Mouse (Mus musculus): ENCODE results near the gene Itpripl2. TPM values are rescaled to one million over a fixed set of nuclear protein-coding genes. Genes with fewer than 3 reads are reported as not detected.

Itpripl2 gene
- polyA plus RNA-seq, 1 experiment = not detected

- 76% methylated on average over 2 of the region's 2 CpGs for WGBS
- no peak for TF ChIP-seq POLR2A (IDR thresholded peaks at IDR 0.05; ENCODE audit: insufficient read depth, low read depth, low read length)
- TF ChIP-seq CTCF (IDR thresholded peaks at IDR 0.05; ENCODE audit: insufficient read depth, low read depth, low read length) = no peak
- Histone ChIP-seq H3K4me3 (ENCODE audit: insufficient read depth, low read depth, low read length) (no peak overlapping the region), H3K27ac (ENCODE audit: insufficient read depth, low read depth, low read length) (no peak overlapping the region), H3K4me1 (ENCODE audit: control insufficient read depth, insufficient read depth, low read length) (peaks cover 5% of the 10 kb centered on the region; the same call in 1 of the 2 replicates)
Measured at GRCm38 (mm10) chr7:118517819-118518218, 26.0 kb upstream of the Itpripl2 start.

- Histone ChIP-seq H3K4me1 (ENCODE audit: control insufficient read depth, insufficient read depth, low read length) (no peaks in the 10 kb centered on the region), H3K27ac (ENCODE audit: insufficient read depth, low read depth, low read length) (no peak overlapping the region), H3K4me3 (ENCODE audit: insufficient read depth, low read depth, low read length) (no peak overlapping the region)
- 73% methylated on average over 7 of the region's 7 CpGs for WGBS
- TF ChIP-seq POLR2A (IDR thresholded peaks at IDR 0.05; ENCODE audit: insufficient read depth, low read depth, low read length) (no peak), CTCF (IDR thresholded peaks at IDR 0.05; ENCODE audit: insufficient read depth, low read depth, low read length) (no peak)
Measured at GRCm38 (mm10) chr7:118508556-118508955, 16.8 kb upstream of the Itpripl2 start.

GRCm38 (mm10) chr7:118503844-118504243, 12.1 kb upstream of the Itpripl2 start:
- no peak overlapping the region for H3K4me3 ChIP-seq (ENCODE audit: insufficient read depth, low read depth, low read length)
- peaks cover 5% of the 10 kb centered on the region; the same call in 1 of the 2 replicates for H3K4me1 ChIP-seq (ENCODE audit: control insufficient read depth, insufficient read depth, low read length)
- no peak for TF ChIP-seq POLR2A (IDR thresholded peaks at IDR 0.05; ENCODE audit: insufficient read depth, low read depth, low read length)
- no peak for TF ChIP-seq CTCF (IDR thresholded peaks at IDR 0.05; ENCODE audit: insufficient read depth, low read depth, low read length)
- 82% methylated on average over 4 of the region's 4 CpGs for WGBS
- H3K27ac ChIP-seq (ENCODE audit: insufficient read depth, low read depth, low read length) = no peak overlapping the region

GRCm38 (mm10) chr7:118502333-118502732, 10.6 kb upstream of the Itpripl2 start:
- no peak overlapping the region for H3K27ac ChIP-seq (ENCODE audit: insufficient read depth, low read depth, low read length)
- WGBS = 23% methylated on average over 8 of the region's 8 CpGs
- TF ChIP-seq POLR2A (IDR thresholded peaks at IDR 0.05; ENCODE audit: insufficient read depth, low read depth, low read length) = no peak
- no peak for TF ChIP-seq CTCF (IDR thresholded peaks at IDR 0.05; ENCODE audit: insufficient read depth, low read depth, low read length)
- H3K4me3 ChIP-seq (ENCODE audit: insufficient read depth, low read depth, low read length) = peak overlapping the region; percentile 8; the same call in 1 of the 2 replicates
- peaks cover 5% of the 10 kb centered on the region; the same call in 1 of the 2 replicates for H3K4me1 ChIP-seq (ENCODE audit: control insufficient read depth, insufficient read depth, low read length)

GRCm38 (mm10) chr7:118499784-118500435, 8.1 kb upstream of the Itpripl2 start:
- no peak for TF ChIP-seq CTCF (IDR thresholded peaks at IDR 0.05; ENCODE audit: insufficient read depth, low read depth, low read length)
- TF ChIP-seq POLR2A (IDR thresholded peaks at IDR 0.05; ENCODE audit: insufficient read depth, low read depth, low read length) = no peak
- H3K4me1 ChIP-seq (ENCODE audit: control insufficient read depth, insufficient read depth, low read length) = peaks cover 5% of the 10 kb centered on the region; the same call in 1 of the 2 replicates
- H3K4me3 ChIP-seq (ENCODE audit: insufficient read depth, low read depth, low read length) = no peak overlapping the region
- WGBS = 69% methylated on average over 7 of the region's 7 CpGs
- no peak overlapping the region for H3K27ac ChIP-seq (ENCODE audit: insufficient read depth, low read depth, low read length)

- H3K27ac ChIP-seq (ENCODE audit: insufficient read depth, low read depth, low read length) = no peak overlapping the region
- H3K4me3 ChIP-seq (ENCODE audit: insufficient read depth, low read depth, low read length) = no peak overlapping the region
- TF ChIP-seq CTCF (IDR thresholded peaks at IDR 0.05; ENCODE audit: insufficient read depth, low read depth, low read length) (no peak), POLR2A (IDR thresholded peaks at IDR 0.05; ENCODE audit: insufficient read depth, low read depth, low read length) (no peak)
- WGBS = 87% methylated on average over 12 of the region's 12 CpGs
- peaks cover 5% of the 10 kb centered on the region; the same call in 1 of the 2 replicates for H3K4me1 ChIP-seq (ENCODE audit: control insufficient read depth, insufficient read depth, low read length)
Measured at GRCm38 (mm10) chr7:118498984-118499783, 7.4 kb upstream of the Itpripl2 start.

GRCm38 (mm10) chr7:118494892-118495579, 3.3 kb upstream of the Itpripl2 start:
- H3K4me1 ChIP-seq (ENCODE audit: control insufficient read depth, insufficient read depth, low read length) = peaks cover 17% of the 10 kb centered on the region
- 83% methylated on average over 4 of the region's 4 CpGs for WGBS
- no peak for TF ChIP-seq CTCF (IDR thresholded peaks at IDR 0.05; ENCODE audit: insufficient read depth, low read depth, low read length)
- no peak for TF ChIP-seq POLR2A (IDR thresholded peaks at IDR 0.05; ENCODE audit: insufficient read depth, low read depth, low read length)
- no peak overlapping the region for H3K27ac ChIP-seq (ENCODE audit: insufficient read depth, low read depth, low read length)
- no peak overlapping the region for H3K4me3 ChIP-seq (ENCODE audit: insufficient read depth, low read depth, low read length)

- 94% methylated on average over 9 of the region's 9 CpGs for WGBS
- no peak overlapping the region for H3K4me3 ChIP-seq (ENCODE audit: insufficient read depth, low read depth, low read length)
- peaks cover 17% of the 10 kb centered on the region for H3K4me1 ChIP-seq (ENCODE audit: control insufficient read depth, insufficient read depth, low read length)
- no peak for TF ChIP-seq POLR2A (IDR thresholded peaks at IDR 0.05; ENCODE audit: insufficient read depth, low read depth, low read length)
- TF ChIP-seq CTCF (IDR thresholded peaks at IDR 0.05; ENCODE audit: insufficient read depth, low read depth, low read length) = no peak
- H3K27ac ChIP-seq (ENCODE audit: insufficient read depth, low read depth, low read length) = no peak overlapping the region
Measured at GRCm38 (mm10) chr7:118493892-118494291, 2.1 kb upstream of the Itpripl2 start.
